Mouse (Mus musculus) thymus, postnatal 4 days (tissue): ENCODE measurements at regions not wholly inside any gene's neighbourhood (a gene's known extent, or its start where the extent isn't known, plus 50 kb on each side); places are given as distances from the start of the nearest gene placed in this dataset.
A peak's percentile ranks its signal among the peaks of the same experiment; 100 is the strongest.

Source experiments
- DNase-seq: peaks from one replicate; pipeline ENCODE4 v3.0.0; 2021

DNA sequence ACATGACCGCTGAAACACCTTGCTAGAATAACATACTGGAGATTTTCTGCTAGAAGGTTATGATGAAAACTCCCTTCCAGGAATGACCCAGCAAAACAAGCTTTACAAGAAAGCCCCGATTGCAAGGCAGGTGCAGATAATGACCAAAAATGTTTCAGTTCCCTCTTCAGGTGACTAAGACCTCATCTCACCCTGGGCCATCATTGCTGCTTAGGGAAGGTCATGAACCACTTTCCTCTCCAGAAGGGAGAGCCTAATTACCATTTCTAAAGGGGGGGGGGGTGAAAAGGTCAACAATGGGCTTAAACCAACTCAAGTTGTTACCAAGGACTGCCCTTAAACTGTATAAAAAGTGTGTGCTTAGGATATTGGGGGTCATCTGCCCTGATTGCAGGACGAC lies 59.8 kb upstream of the Speer4c start:
- no peak for DNase-seq

DNA sequence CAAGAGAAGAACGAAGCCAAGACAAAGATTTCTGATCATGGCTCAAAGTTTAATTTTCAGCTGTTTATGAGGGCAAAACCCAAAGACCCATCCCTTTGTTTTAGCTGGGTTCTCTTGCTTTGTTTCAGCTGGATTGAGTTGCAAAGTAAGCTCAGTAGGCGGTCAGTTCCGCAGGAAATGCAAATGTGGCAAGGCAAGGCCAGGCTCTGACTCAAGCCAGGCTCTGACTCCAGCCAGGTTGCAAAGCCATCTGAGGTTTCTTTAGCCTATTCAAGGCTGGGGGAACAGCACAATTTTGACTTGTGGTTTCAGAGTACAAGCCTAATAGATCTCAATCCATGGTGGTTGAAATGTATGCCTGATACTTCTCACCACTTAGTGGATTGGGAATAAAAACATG lies 60.5 kb upstream of the Speer4c start:
- no peak for DNase-seq

DNA sequence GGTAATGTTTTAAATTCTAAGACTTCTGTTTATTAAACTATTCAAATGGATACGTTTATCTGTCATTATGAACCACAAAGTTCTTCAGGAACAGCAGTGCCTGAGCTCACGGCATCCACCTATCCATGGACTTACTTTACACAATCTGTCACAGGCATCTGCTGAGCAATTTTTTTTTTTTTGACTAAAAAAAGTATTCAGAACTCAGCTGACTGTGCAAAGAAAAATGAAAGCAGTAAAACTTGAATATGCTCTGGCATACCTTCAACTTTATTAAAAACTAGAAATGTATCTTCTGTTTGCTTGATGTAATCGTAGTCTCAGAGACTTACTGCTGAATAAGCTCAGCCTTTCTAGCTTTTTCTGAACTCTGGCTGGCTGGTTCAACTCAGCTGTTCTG lies 62.0 kb upstream of the Speer4c start:
- no peak for DNase-seq

DNA sequence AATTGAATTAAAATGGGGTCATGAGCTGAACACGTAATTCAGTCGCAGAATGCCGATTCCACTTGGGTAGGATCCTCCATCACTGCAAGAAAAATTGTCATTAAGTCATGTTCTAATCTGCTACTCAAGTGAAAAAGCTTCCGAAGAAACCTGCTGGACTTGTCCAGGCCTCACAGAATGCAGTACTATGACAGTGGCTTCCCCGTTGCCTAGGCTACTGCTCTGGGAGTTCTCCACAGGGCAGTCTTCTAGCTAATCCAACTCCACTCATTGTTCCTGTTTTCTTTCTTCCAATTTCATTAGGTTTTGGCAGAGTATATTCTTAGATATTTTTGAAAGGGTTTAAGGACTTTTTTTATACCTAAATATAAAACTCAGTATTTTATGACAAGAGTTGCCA lies 89.5 kb upstream of the Speer4c start:
- no peak for DNase-seq

DNA sequence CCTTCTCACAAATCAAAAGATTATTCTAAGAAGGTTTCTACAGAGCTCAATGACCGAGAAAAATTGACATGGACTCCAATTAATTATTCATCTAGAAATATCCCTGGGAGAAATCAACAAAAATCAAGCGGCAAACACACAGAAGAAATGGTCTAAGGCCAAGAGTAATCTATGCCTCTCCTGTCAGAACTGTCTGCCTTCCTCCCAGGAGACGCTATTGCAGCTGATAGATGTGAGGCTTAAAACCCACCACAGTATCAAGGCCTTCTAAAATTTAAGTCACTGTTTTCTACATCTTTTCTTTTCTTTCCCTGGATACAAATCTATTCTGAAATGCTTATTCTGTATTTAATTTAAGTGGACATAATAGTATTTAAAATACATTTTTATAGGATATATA lies 102.8 kb upstream of the Speer4c start:
- DNase-seq: no peak

DNA sequence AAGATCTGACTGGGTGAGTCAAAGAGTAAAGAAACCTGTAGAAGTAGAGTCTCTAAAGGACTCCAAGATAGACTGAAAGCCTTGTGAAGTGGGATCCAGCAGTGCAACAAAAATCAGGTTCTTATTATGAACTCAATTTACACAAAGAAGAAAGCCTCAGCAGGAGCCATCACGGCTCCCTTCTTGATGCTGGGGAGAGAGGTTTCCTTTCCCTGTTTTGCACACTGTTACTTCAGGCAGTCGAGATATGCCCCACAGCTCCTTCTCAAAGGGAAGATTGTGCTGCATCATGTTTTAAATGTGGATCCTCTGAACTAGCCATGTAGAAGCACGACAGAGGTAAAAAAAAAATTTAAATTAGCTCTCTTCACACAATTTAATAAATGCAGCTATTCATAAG lies 103.3 kb upstream of the Speer4c start:
- DNase-seq: no peak

DNA sequence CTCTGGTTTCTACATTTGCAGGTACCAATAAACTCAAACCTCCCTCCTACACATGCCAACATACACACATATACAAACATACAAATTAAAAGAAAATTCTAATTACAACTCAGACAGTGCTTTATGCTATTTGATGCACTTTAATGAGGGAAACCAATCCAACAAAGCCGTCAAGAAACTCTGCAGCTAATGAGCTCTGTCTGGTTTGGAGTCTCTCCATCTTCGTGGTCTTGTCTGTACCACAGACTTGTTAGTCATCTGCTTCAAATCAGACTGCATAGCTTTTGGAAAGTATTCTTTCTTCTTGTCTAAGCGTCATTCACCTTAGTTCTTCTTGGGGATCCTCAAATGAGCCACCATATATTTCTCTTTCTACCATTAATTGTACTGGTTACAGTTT lies 108.9 kb upstream of the Speer4c start:
- DNase-seq: no peak

DNA sequence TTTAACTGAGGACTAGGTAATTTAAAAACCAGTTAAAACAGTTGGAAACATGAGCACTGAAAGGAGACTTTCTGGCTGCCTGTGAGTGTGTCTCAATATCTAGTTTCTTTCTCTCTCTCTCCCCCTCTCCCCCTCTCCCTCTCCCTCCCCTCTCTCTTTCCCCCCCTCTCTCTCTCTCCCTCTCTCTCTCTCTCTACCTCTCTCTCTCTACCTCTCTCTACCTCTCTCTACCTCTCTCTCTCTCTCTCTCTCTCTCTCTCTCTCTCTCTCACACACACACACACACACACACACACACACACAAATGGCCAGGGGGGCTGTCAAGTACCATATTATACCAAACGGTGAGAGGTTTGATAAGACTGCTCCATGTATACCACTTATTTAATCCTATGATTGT lies 103.0 kb upstream of the Cacna2d1 start:
- no peak for DNase-seq

DNA sequence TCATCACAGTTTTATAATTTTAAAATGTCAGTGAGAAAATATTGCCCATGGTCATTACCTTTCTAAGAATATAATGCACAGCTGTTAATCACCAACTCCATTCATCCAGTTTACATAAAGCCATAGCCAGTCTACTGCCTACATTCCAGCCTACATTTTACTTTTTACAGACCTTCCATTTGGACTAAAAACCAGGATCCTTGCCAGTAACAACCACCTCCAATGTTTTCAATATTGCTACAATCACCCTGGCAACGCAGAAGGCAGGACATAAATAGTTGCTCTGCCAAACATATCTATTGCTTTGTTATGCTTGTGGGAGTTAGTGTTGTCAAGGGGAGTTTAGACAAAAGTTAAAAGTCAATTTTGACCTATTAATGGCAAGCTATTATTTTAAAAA lies 102.2 kb upstream of the Cacna2d1 start:
- no peak for DNase-seq

DNA sequence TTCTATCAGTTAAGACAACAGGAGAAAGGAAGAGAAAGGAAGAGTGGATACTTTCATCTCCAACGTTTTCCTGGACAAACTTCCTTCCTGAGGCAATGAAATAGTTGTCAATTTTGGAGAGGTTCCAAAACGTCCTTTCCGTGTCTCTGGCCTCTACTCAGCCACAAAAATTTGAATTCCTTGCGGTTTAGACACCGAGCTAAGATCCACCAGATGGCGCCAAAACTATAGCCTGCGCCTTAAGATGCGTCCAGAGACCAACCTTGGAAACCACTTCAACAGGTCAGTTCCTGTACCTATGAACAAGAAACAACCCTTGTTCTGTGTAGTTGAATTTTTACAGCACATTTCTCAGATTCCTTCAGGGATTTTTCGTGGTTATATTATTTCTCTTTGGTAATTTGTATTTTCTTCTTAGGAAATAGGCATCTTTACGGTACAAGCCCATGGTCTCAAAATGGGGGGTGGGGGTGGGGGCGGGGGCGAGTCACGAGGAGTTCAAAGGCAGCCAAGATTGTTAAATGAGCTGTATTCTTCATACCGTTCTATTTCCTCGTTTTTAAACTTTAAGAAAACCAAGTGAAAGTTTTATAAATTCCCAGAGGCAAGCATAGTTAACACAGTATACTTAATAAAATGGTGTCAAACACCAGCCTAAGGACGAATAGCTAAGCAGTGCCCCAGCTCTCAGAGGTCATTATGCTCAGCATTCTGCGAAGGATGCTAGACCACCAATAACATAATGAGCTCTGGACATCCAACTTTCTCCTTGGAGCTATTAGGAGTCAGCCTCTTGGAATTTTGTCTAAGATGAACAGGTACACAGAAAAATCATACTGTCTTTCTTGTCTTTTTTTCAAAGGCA lies 96.2 kb upstream of the Cacna2d1 start:
- peak; percentile 49 for DNase-seq

DNA sequence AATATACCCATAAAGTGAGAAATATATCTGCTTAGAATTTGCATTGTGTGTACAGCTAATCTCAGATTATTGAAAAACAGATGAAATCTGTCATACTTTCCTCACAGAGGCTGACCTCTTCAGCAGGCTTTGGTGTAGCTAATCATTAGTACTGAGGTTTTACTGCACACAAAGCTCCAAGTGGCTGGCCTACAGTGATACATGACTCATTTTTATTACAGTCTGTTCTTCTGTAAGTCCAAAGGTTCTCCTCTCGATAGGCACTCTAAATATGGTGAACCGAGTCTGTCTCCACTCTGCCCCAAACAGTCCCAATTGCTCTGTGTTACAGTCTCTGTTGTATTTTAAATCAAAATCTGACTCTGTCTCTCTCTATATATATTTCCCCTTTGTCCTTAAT lies 87.7 kb upstream of the Cacna2d1 start:
- no peak for DNase-seq

DNA sequence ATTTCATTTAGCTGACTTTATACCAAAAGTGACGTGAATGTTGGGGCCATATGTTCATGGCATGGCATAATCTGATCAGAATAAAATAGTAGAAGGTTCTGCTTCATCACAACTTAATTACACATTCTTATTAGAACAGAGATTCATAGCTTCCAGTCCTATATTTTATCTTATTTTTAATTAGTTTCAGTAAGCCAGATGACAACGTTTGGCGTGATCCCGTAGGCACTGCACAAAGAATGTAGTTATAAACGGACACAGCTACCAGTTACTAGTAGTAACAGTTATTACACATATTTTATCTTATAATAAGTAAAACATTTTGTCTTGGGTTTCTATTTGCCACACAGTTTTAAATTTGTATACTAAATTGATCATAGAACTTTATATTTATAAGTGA lies 85.0 kb upstream of the Cacna2d1 start:
- DNase-seq: no peak

DNA sequence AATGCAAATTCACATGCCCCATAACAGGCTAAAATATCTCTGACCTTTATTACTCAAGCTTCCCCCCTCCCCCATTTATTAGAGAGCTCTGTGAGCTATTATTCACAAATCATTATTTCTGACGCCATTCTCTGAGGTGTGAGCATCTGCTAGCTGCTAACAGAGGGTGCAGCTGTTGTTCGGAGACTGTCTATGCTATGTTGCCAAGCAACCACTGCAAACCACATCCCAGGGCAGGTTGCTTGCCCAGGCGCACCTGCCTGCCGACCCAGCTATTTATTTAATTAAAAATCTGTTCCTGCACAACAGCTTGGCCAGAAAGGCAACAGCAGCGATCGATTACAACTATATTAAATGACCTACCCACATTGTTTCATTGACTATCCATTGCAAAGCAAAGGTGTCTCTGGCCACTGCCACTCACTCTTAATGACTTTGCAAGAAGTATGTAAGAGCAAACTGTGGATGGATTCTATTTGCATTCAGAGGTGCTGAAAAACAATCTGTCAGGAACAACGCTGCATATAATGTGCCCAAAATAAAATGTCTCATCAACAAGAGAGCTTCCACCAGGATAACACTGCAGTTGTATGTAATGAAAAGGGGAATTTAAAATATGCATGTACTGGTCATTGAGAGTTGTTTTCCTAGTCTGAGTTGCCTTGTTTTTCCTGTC lies 84.2 kb upstream of the Cacna2d1 start:
- no peak for DNase-seq

DNA sequence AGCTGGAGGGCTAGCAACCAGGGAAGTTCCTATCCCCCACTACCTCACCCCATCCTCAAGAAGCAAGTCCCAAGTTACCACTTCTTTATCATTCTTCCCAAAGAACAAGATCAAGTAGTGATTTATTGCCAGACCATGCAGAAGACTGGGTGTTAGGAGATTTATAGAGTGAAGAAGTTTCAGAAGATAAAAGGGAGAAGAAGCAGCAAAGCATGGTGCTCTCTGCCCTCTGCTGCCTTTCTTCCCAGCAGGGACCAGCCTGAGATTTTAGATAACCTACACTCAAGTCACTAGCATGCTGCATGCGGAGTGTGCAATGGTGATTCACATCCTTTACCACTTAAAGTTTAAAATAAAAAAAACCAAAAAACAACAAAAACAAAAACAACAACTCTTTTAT lies 79.7 kb upstream of the Cacna2d1 start:
- no peak for DNase-seq

DNA sequence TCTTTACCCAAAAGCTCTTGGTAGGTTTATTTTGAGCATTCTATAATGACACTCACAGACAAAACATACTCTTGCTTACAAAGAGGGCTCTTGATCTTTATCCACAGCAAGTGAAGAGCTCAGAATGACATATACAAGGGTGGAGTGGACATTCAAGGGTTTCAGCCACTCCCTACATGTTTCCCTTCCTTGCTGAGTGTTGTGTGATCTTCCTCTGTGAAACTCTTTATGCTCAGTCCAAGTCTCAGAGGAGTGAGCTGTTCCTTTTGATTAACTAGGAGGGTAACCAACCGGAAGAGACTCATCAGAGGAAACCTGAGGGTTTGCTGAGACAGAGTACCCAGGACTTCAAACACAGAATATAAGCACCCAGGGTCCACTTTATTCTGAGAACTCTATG lies 77.5 kb upstream of the Cacna2d1 start:
- DNase-seq: no peak

DNA sequence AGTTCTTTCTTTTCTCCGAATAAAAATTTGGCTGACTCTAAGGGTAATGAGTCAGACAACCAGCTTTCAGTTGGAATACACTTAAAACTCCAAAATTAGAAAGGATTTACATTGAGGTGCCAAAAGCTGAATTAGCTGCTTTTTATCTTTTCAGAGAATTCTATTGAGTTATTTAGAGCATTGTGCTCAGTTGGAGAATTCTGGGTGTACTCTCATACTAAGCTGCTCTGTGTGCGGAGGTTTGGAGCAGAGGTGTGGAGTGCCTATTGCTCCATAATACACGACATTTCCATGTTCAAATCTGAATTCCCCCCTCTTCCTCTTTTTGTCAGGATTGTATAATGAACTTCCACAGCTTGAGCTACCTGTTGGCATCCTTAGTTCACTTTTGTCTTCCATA lies 60.4 kb upstream of the Cacna2d1 start:
- DNase-seq: no peak

DNA sequence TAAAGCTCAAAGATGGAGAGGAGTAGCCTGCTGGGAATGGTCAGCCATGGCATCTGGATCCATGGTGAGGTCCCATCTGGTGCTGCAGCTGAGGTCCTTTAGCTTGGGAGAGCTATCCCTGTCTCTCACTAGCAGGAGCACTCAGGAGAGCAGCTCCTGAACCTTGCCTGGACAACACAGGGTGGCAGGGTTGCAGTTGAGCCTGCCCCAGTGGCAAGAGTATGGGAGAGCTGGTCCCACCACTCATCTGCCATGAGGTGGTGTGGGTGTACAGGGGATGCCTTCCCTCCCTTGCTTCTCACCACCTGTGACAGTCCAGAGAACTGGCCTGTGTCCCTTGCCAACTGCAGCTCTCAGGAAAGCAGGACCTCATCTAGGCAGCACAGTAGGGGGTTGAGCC lies 51.5 kb upstream of the Cacna2d1 start:
- no peak for DNase-seq
